Mouse (Mus musculus) urinary bladder, postnatal 4 days (tissue): Measurements from ENCODE around the gene Umod.

Source experiments
- DNase-seq, 2 experiments: peaks; one replicate each; pipeline ENCODE4 v3.0.0; 2021 to 2022; ENCODE audit warnings: low spot score in 2 of 2

Umod gene

GRCm38 (mm10) chr7:119441938-119442337 lies 37.1 kb downstream of the Umod start:
- DNase-seq, result no peak

GRCm38 (mm10) chr7:119427180-119427616 lies 51.9 kb downstream of the Umod start:
- no peak for DNase-seq

GRCm38 (mm10) chr7:119420730-119421129 lies 58.4 kb downstream of the Umod start:
- DNase-seq, result no peak

- DNase-seq, result no peak
These were observed 60.6 kb downstream of the Umod start for GRCm38 (mm10) chr7:119418523-119418922.
